Mouse (Mus musculus): ENCODE data around the gene Hsph1. TPM values are rescaled to one million over a fixed set of nuclear protein-coding genes. Genes with fewer than 3 reads are reported as not detected.

Hsph1 gene
- polyA plus RNA-seq (2015; fragmentation: Nextera tagmentation; extraction: Ambion mirVana): 11.7 and 13.4 TPM in 2 replicates

GRCm38 (mm10) chr5:149636075-149636920, at the start of gene Hsph1:
Gene Hsph1 (minus strand): TSS chr5:149636376.
- DNase-seq (ENCODE audit: low spot score) (peak; percentile 96), ATAC-seq (ENCODE audit: low FRiP score, low TSS enrichment) (peak; percentile 99)
- H3K36me3 ChIP-seq (ENCODE audit: control insufficient read depth, insufficient read depth, low read length): no peaks in the 10 kb centered on the region; the same call in 1 of the 2 replicates
- no peaks in the 10 kb centered on the region for H3K27me3 ChIP-seq (ENCODE audit: control insufficient read depth, insufficient read depth, low read length)
- H3K9ac ChIP-seq (ENCODE audit: low read length): peak within 1 kb of the TSS; percentile 66
- peak within 1 kb of the TSS; percentile 90 for H3K27ac ChIP-seq (replicated peaks)
- H3K4me1 ChIP-seq (replicated peaks; ENCODE audit: control insufficient read depth, insufficient read depth): 0 out of 2 replicates have a peak, but pooled peaks cover 3% of the 10 kb centered on the region
- WGBS: under 1% methylated on average over 60 of the region's 60 CpGs
- H3K9me3 ChIP-seq (ENCODE audit: control insufficient read depth, low read length): no peaks in the 10 kb centered on the region
- no peak for TF ChIP-seq EP300 (optimal IDR thresholded peaks at IDR 0.05)
- TF ChIP-seq CTCF (IDR thresholded peaks at IDR 0.05; ENCODE audit: low read depth): peak; percentile 49
- H3K4me2 ChIP-seq (replicated peaks; ENCODE audit: low read depth): peak within 1 kb of the TSS; percentile 87
- peak within 1 kb of the TSS; percentile 72 for H3K4me3 ChIP-seq (ENCODE audit: low read depth, low read length)

GRCm38 (mm10) chr5:149680946-149681345, 44.8 kb upstream of the Hsph1 start:
- TF ChIP-seq EP300 (optimal IDR thresholded peaks at IDR 0.05) (no peak), CTCF (IDR thresholded peaks at IDR 0.05; ENCODE audit: low read depth) (no peak)
- no peak for DNase-seq (ENCODE audit: low spot score)
- 60% methylated on average over 5 of the region's 5 CpGs for WGBS

GRCm38 (mm10) chr5:149679886-149680285, 43.7 kb upstream of the Hsph1 start:
- no peak for TF ChIP-seq CTCF (IDR thresholded peaks at IDR 0.05; ENCODE audit: low read depth)
- no peak for TF ChIP-seq EP300 (optimal IDR thresholded peaks at IDR 0.05)
- H3K9me3 ChIP-seq (ENCODE audit: control insufficient read depth, low read length): no peaks in the 10 kb centered on the region
- WGBS: 47% methylated on average over 7 of the region's 7 CpGs
- H3K9ac ChIP-seq (ENCODE audit: low read length): no peak overlapping the region
- H3K4me2 ChIP-seq (replicated peaks; ENCODE audit: low read depth): no peak overlapping the region
- no peak for ATAC-seq (ENCODE audit: low FRiP score, low TSS enrichment)
- DNase-seq (ENCODE audit: low spot score): no peak
- H3K4me3 ChIP-seq (ENCODE audit: low read depth, low read length): no peak overlapping the region
- no peaks in the 10 kb centered on the region for H3K36me3 ChIP-seq (ENCODE audit: control insufficient read depth, insufficient read depth, low read length)
- no peaks in the 10 kb centered on the region for H3K27me3 ChIP-seq (ENCODE audit: control insufficient read depth, insufficient read depth, low read length)
- 0 out of 2 replicates have a peak, but pooled peaks cover 3% of the 10 kb centered on the region for H3K4me1 ChIP-seq (replicated peaks; ENCODE audit: control insufficient read depth, insufficient read depth)
- no peak overlapping the region for H3K27ac ChIP-seq (replicated peaks)

More at GRCm38 (mm10) chr5:149680946-149681345, 44.8 kb upstream of the Hsph1 start:
- Histone ChIP-seq H3K9ac (ENCODE audit: low read length) (no peak overlapping the region), H3K36me3 (ENCODE audit: control insufficient read depth, insufficient read depth, low read length) (no peaks in the 10 kb centered on the region), H3K27me3 (ENCODE audit: control insufficient read depth, insufficient read depth, low read length) (no peaks in the 10 kb centered on the region), H3K4me2 (replicated peaks; ENCODE audit: low read depth) (no peak overlapping the region), H3K9me3 (ENCODE audit: control insufficient read depth, low read length) (no peaks in the 10 kb centered on the region), H3K4me1 (replicated peaks; ENCODE audit: control insufficient read depth, insufficient read depth) (0 out of 2 replicates have a peak, but pooled peaks cover 3% of the 10 kb centered on the region), H3K27ac (replicated peaks) (no peak overlapping the region), H3K4me3 (ENCODE audit: low read depth, low read length) (no peak overlapping the region)
- ATAC-seq (ENCODE audit: low FRiP score, low TSS enrichment): no peak

GRCm38 (mm10) chr5:149679362-149679761, 43.2 kb upstream of the Hsph1 start:
- no peak overlapping the region for H3K9ac ChIP-seq (ENCODE audit: low read length)
- peak overlapping the region; percentile 92 for H3K4me2 ChIP-seq (replicated peaks; ENCODE audit: low read depth)
- H3K4me1 ChIP-seq (replicated peaks; ENCODE audit: control insufficient read depth, insufficient read depth): 0 out of 2 replicates have a peak, but pooled peaks cover 3% of the 10 kb centered on the region
- ATAC-seq (ENCODE audit: low FRiP score, low TSS enrichment) (no peak), DNase-seq (ENCODE audit: low spot score) (no peak)
- H3K36me3 ChIP-seq (ENCODE audit: control insufficient read depth, insufficient read depth, low read length): no peaks in the 10 kb centered on the region
- WGBS: 13% methylated on average over 12 of the region's 12 CpGs
- H3K27me3 ChIP-seq (ENCODE audit: control insufficient read depth, insufficient read depth, low read length): no peaks in the 10 kb centered on the region
- TF ChIP-seq EP300 (optimal IDR thresholded peaks at IDR 0.05) (no peak), CTCF (IDR thresholded peaks at IDR 0.05; ENCODE audit: low read depth) (no peak)
- peak overlapping the region; percentile 81 for H3K4me3 ChIP-seq (ENCODE audit: low read depth, low read length)
- no peak overlapping the region for H3K27ac ChIP-seq (replicated peaks)
- no peaks in the 10 kb centered on the region for H3K9me3 ChIP-seq (ENCODE audit: control insufficient read depth, low read length)

- no peaks in the 10 kb centered on the region for H3K9me3 ChIP-seq (ENCODE audit: control insufficient read depth, low read length)
- peak overlapping the region; percentile 92 for H3K4me2 ChIP-seq (replicated peaks; ENCODE audit: low read depth)
- H3K36me3 ChIP-seq (ENCODE audit: control insufficient read depth, insufficient read depth, low read length): no peaks in the 10 kb centered on the region
- H3K27me3 ChIP-seq (ENCODE audit: control insufficient read depth, insufficient read depth, low read length): no peaks in the 10 kb centered on the region
- H3K9ac ChIP-seq (ENCODE audit: low read length): peak overlapping the region; percentile 84
- 0 out of 2 replicates have a peak, but pooled peaks cover 3% of the 10 kb centered on the region for H3K4me1 ChIP-seq (replicated peaks; ENCODE audit: control insufficient read depth, insufficient read depth)
- no peak overlapping the region for H3K27ac ChIP-seq (replicated peaks)
- H3K4me3 ChIP-seq (ENCODE audit: low read depth, low read length): peak overlapping the region; percentile 81
- TF ChIP-seq CTCF (IDR thresholded peaks at IDR 0.05; ENCODE audit: low read depth) (no peak), EP300 (optimal IDR thresholded peaks at IDR 0.05) (no peak)
- DNase-seq (ENCODE audit: low spot score) (peak; percentile 15), ATAC-seq (ENCODE audit: low FRiP score, low TSS enrichment) (peak; percentile 9; the same call in 1 of the 2 replicates)
- WGBS: 1% methylated on average over 15 of the region's 15 CpGs
These were observed 42.8 kb upstream of the Hsph1 start for GRCm38 (mm10) chr5:149678990-149679348.

Measured in stomach, postnatal 0 days (tissue).